Mouse (Mus musculus): ENCODE measurements around the gene Hoxa2.

Gene Hoxa2

DNA sequence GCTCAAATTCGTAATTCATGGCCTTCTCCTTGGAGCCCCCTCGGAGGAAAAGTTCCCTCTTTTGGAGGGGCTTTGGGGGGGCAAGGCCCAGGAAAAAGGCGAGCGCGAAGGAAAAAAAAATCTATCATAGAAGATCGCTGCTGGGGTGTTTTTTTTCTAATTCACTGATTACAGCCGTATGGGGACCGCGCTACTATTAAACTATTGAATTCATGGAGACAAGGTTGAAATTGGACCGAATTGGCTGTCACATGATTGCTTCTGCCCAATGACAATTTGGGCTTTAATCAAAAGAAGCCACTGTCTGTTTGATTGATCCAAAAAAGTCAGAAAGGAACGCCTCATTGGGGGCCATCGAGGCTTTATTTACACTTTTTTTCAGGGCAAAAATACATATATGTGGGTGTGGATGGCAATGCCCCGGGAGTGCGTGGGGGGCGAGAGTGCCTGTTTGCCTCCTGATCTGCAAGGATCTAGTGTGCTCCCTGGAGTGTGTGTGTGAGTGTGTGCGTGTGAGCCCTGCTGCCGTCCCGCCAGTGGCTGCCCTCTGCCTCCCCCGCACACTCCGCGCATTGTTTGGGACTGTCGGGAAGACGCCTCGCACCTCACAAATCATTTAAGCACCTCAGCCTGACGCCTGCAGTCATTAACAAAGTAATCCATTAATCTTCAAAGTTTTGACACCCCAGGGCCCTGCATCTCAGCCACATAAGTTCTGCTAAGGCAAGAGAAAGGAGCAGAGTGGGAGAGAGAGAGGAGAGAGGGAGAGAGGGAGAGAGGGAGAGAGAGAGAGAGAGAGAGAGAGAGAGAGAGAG lies at the start of gene Hoxa2:
Gene Hoxa2 (minus strand): TSS at position 206 of the 815 bp plus-strand sequence.
- in situ Hi-C loops (cut with MseI, MboI): no loop called here

DNA sequence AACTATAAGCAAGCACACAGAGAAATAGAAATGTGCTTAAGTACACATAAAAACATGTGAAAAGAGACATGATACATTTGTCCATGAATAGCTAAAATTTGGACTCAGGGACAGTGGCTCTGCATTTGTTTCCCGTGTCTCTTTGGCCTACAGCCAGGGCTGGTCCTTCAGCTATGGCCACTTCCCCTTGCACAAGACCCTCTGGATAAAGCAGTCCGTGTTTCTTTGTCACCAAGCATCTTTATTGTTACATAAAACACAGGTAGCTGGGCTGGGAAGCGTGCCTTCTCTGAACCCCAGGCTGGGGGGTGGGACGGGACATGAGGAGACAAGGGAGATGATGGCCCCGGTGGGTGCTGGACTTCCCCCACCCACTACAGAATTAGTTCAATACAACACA lies 49.6 kb upstream of the Hoxa2 start:
- in situ Hi-C loops (cut with MseI, MboI): loop anchor here in 1 of 2 experiments (25.0 kb wide), 1 partner anchor 602 kb away; no protein-coding TSS in a partner anchor

DNA sequence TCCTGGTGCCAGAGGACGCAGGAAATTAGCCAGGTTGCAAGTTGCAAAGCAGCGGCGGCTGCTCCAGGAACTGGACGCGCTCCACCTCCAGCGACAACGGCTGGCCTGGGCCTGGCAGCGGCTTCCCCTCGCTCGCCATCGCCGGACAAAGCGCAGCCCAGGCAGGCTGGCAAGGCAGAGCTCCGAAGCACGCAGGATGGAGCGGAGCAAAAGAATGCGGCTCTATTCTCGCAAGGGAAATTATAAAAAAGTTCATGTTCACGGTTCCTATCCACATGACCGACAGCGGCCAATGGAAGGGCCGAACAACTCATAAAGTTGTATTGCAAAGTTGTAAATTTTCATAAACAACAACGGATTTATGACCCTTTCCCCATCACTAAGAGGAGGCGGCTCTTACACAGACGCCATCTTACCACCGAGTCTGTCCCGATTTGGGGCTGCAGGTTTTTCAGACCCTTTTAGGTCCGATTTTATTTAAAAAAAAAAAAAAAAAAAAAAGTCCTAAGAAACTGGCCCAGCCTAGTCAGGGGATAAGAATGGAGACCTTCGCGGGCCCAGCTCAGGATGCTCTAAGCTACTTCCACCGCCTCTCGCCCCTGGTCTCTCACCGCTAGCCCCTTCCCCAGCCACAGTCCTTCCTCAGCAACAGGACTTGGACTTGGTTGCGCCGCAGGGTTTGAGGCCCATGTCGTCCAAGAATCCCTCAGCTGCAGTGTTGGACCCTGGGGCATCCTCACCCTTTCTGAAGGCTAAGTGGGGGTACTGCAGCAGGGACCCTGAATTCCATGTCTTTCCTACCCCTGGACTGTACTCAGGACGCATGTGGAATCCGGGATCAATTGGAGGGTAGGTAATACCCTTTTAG lies 48.7 kb upstream of the Hoxa2 start, which contains the start of the genes Hoxa3 and Gm28308:
Gene Hoxa3 (minus strand): TSS at position 218 of the 868 bp plus-strand sequence.
Gene Gm28308 (minus strand): TSS at position 221 of the 868 bp plus-strand sequence.
- in situ Hi-C loops (cut with MseI, MboI): loop anchor here in 1 of 2 experiments (25.0 kb wide), 1 partner anchor 601 kb away; no protein-coding TSS in a partner anchor

DNA sequence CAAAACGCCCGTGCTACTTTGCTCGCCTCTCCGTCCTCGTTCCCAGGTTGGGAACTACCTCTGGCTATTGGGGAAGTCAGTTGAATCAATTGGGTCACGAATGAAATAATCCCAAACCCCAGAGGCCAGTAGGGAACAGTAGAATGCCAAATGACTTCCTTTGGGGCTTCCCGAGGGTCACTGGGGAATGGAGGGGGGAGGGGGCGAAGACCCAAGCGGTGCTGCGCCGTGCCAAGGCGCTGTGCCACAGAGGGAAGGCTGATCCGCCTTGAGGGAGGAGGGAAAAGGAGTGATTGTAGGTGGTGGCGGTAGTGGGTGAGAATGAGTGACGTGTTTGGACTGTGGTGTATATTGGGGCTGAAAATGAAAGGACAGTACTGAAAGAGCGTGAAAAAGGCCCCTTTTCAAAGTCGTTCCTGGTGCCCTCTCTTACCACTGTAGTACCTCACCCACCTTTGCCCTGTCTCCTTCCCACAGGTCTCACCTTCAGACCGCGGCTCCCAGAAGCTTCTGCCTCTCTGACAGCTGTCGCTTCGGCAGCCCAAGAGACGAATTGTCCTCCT lies 48.0 kb upstream of the Hoxa2 start:
- in situ Hi-C loops (cut with MseI, MboI): loop anchor here in 1 of 2 experiments (25.0 kb wide), 1 partner anchor 600 kb away; no protein-coding TSS in a partner anchor

DNA sequence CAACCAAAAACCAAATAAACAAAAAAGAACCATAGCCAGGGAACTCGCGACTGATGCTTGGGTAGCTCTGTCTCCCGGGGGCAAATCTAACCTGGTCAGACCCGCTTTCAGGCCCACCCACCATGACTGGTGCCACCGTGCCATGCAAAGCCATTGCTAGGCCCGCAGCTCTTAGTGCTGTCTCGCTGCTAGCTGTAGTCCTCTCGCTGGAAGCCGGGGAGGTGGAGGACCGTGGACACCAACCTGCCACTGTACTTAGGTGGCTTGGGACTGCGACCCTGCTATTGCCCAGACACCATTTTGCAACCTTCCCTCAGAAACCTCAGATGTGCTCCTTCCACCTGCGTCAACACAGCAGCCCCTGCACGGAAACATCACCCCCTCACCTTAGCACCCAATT lies 47.3 kb upstream of the Hoxa2 start:
- in situ Hi-C loops (cut with MseI, MboI): loop anchor here in 1 of 2 experiments (25.0 kb wide), 1 partner anchor 600 kb away; no protein-coding TSS in a partner anchor

DNA sequence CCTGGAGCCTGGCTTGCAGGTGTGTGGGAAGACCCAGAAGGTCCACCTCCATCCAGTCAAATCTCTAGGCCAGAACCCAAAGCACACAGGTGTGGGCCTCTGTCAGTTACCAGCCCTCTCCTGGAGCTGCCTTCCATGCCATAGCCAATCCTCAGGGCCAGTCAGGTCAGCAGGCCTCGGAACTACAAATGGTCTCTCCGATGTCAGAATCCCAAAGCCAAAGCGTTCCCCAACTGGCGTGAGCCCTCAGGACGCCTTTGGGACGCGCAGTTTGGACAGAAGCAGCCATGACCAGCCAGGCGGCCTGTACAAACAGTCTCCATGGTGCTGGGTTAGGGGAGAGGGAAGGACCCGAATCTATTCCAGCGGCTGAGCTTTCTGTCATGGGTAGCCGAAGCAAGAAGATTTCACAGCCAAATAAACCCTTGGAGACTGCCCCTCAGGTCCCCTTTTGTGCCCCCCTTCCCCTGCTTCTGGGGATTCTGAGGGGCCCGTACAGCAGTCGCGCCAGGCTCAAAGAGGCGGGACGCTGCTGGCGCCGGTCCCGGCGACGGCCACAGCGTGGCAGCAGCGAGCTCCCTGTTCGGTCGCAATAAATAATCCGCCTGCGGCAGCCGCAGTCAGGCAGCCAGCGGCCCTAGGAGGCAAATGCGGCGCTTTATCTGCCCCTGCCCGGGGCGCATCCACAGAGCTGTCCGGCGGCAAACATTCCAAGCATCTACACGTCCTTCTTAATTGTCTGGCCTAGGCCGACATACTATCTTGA lies 46.7 kb upstream of the Hoxa2 start:
- in situ Hi-C loops (cut with MseI, MboI): loop anchor here in 1 of 2 experiments (25.0 kb wide), 1 partner anchor 599 kb away; no protein-coding TSS in a partner anchor

DNA sequence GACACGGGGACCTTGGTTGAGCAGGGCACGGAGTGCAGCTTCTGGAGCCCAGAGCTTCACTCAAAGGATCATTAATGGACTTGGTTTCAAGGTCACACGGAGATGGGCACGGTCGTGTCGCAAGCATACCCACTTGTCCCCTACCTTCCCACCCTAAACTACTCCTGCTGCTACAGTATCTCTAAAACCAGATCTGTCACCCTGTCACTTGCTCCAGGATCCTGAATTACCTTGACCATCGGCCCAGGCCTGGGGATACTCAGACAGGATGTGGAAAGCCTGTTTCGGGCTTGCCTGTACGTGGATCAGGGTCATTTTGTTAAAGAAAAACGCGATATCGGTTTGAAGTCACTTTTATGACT lies 45.0 kb upstream of the Hoxa2 start:
- in situ Hi-C loops (cut with MseI, MboI): loop anchor here (10.0 to 25.0 kb wide), 3 partner anchors 205 to 597 kb away; no protein-coding TSS in a partner anchor

DNA sequence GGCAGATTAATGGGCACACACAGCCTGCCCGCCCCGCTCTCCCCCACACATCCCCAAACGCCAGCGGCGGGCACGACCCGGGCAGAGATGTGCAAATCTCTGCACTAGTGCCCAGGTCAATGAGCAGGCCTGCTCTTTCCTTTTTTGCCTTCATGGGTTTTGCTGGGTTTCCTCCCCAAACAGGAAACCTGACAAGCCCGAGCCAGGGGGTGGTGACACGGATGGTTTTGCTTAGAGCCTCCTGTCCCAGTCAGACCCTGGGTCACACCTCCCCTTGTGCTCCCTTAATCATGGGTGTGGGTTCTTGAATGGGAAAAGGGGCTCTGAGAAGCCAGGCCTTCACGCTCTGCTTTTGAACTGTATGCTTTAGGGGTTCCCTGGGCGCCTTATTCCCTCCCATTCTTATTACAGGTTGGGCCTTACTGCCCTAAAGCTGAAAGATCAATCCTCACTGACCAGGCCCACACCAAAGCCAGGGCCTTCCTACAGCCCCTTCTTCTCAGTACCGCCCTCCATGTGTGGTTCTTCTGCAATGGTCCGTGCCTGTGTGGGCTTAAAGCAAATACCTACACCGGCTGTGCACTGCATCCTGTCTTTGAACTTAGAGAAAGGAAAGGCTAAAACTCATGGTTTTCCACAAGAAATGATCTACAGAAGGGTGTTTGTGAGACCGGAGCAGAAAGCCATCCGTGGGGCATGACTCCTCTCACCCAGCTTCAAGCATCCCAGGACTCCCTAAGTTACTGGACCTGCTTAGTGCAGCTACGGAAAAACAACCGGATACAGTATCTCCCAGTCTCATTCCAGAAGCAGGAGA lies 44.4 kb upstream of the Hoxa2 start:
- in situ Hi-C loops (cut with MseI, MboI): loop anchor here (10.0 to 25.0 kb wide), 3 partner anchors 204 to 597 kb away; no protein-coding TSS in a partner anchor

DNA sequence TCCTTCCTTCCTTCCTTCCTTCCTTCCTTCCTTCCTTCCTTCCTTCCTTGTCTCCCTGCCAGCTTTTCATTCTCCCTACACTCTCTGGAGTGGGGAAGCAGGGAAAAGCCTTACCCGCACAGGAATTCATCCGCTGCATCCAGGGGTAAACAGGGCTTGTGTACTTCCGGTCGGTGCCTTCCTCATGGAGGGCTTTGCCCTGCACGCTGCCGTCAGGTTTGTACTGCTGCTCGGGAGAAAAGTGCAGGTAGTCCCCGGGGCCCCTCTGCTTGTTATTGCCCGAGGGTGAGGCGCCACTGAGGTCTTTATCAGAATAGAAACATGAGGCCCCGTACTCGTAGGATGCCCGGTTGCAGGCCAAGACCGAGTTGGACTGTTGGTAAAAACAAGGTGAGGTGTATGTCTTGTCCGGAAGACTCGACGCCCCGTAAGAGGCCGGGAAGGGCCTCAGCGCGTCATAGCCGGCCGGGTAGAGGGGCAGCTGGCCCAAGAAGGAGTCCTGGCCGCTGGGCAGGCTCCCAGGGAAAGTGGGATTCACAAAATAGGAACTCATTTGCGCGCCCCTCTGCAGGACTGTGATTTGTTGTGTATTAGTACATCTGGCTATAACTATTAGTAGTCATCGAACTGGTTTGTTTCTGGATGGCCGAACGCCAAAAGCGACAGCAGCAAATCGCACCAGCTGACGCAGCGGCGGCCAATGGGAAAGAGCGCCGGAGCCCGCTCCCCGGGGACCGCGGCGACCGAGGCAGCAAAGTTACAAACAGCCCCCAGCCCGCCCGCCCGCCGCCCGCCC lies 43.6 kb upstream of the Hoxa2 start, which contains the start of gene Hoxa6:
Gene Hoxa6 (minus strand): TSS at position 651 of the 796 bp plus-strand sequence.
- in situ Hi-C loops (cut with MseI, MboI): loop anchor here (10.0 to 25.0 kb wide), 3 partner anchors 203 to 596 kb away; no protein-coding TSS in a partner anchor

DNA sequence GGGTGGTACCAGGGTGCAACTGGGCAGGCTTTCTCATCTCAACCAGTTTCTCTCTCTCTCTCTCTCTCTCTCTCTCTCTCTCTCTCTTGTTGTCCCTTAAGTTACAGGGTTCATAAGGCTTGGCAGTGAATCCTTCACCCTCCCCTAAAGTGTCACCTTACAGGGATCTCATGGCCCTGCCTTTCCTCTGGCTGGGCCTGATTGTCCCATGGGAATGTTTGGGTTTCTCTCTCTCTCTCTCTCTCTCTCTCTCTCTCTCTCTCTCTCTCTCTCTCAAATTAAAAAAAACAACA lies 43.0 kb upstream of the Hoxa2 start:
- in situ Hi-C loops (cut with MseI, MboI): loop anchor here (10.0 to 25.0 kb wide), 3 partner anchors 203 to 595 kb away; no protein-coding TSS in a partner anchor

DNA sequence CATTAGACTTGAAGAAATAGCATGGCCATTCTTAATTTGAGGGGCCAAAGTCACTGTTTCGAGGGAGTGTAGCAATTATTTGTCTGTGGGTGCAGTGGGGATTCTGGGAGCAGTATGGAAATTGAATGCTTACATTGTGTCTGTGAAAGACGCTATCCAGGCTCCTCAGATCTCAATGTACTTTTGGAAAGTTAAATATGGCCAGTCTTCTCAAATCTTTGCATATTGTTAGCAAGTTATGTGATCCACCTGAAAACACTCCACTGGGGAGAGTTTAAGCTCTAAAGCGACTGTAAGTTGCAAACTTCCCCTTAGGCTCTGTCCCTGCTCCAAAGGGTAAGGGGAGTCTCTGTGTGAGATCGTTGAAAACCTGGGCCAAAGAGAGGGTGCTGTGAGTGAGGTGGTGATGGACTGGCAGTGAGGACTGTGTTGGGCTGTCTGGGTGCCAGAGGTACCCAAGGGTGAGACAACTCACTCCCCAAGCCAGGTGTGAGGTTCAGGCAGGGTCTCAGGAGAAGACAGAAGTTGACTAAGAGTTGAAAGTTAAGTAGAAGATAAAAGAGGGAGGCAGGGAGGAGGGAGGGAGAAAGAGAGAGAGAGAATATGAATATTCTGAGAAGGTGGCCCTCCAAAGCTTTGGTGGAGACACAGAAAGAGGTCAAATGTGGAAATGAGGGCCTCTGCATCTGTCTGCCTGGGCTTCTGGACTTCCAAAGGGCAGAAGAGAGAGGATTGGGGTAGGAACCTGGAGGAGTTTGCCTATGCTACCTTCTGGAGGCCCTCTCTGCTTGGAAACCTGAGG lies 42.5 kb upstream of the Hoxa2 start:
- in situ Hi-C loops (cut with MseI, MboI): loop anchor here (10.0 to 25.0 kb wide), 3 partner anchors 202 to 595 kb away; no protein-coding TSS in a partner anchor

DNA sequence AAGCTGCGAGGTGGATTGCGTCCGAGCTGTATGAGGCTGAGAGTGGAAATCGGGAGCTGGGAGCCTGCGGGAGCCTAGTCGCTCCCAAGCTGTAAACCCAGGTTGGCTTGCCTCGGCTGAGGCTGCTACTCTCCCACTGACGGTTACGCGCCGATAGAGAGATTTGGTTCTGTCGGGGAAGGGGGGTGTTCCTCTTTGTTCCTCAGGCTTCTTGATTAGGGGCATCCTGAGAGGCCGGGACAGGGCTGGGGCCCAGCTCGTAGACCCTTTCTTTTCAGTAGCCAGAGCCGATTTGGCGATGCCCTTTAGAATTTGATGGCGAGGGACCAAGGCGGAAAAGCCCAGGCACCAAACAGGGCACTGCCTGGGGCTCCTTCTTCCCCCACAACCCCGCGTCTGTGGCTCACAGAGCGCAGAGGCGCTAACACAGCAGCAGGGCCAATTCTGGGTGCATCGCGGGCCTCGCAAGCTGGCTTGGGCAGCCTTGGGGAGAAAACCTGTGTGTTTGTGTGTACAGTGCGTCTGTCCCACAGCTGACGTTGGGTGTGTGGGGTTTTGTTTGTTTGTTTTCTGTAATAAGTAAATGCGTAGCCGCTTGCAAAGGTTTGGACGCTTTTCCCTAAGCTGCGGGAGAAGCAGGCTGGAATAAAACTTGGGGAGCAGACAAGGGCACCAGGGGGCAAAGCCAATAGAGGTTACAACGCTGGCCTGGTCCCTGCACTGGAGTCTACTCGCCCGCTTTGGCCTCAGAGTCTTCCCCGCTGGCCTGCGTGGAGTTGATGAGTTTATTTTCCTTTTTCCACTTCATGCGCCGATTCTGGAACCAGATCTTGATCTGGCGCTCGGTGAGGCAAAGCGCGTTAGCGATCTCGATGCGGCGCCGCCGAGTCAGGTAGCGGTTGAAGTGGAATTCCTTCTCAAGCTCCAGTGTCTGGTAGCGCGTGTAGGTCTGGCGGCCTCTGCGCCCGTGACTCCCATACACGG lies 41.3 kb upstream of the Hoxa2 start:
- in situ Hi-C loops (cut with MseI, MboI): loop anchor here (10.0 to 25.0 kb wide), 3 partner anchors 201 to 594 kb away; no protein-coding TSS in a partner anchor

DNA sequence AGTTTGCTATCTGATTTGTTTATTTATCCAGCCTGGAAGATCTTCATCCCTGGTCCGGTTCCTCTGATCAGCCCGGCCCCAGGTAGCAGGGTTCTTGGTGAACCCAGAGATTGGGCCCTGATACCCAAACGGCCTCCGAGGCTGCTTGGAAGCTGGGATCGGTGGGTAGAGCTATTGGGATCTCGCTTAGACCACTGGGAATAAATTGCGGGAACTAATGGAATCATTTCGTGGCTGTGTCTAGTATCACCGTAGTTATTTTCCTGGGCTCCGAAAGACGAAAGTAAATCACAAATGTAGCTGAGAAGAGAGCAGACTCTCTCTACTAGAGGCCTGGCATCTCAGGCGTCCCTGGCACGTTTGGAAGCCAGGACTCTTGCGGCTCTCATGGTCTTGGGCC lies 40.6 kb upstream of the Hoxa2 start:
- in situ Hi-C loops (cut with MseI, MboI): loop anchor here (10.0 to 25.0 kb wide), 3 partner anchors 200 to 593 kb away; no protein-coding TSS in a partner anchor

DNA sequence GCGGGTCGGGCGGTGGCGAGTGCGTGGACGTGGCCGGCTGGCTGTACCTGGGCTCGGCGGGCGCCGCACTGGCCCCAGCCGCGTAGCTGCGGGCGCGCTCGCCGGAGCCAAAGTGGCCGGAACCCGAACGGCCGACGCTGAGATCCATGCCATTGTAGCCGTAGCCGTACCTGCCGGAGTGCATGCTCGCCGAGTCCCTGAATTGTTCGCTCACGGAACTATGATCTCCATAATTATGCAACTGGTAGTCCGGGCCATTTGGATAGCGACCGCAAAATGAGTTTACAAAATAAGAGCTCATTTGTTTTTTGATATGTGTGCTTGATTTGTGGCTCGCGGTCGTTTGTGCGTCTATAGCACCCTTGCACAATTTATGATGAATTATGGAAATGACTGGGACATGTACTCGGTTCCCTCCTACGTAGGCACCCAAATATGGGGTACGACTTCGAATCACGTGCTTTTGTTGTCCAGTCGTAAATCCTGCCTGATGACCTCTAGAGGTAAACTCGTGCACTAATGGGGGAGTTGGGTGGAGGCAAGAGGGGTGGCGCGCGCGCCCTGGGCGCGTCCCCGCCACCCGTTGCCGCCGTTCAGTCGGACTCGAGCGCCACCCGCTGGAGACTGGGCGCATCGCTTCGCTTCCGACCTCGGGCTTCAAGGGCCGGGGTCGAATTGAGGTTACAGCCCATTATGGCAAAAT lies 39.6 kb upstream of the Hoxa2 start, which contains the start of gene Hoxa5:
Gene Hoxa5 (minus strand): TSS at position 538 of the 703 bp plus-strand sequence.
- in situ Hi-C loops (cut with MseI, MboI): loop anchor here (10.0 to 25.0 kb wide), 3 partner anchors 199 to 592 kb away; no protein-coding TSS in a partner anchor

DNA sequence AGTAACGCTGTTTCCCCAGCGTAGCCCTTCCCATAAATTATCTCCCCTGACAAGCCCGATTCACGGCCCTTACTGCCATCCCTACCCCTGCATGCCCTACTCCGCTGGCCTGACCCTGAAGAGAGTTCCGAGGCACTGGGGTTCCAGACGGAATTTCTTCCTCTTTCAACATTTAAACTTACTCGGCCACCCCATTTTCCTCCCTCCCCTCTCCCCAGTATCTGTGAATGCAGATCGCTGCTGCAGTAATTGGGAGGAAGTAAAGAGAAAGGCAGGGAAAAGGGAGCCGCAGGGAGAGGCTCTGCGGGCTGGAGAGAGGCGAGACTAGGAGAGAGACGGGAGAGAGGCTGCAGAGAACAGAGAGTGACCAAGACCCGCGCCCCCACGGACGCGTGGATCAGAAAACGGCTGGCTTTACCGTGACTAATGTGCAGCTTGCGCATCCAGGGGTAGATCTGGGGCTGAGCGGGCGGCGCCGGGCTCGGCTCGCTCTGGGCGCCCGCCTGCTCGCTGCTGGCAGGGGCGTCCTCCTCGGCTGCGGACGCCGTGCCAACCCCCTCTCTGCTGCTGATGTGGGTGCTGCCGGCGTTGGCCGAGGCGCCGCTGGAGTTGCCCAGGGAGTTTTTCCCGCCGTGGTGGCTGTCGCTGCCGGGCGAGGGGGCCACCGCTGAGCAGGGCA lies 38.9 kb upstream of the Hoxa2 start:
- in situ Hi-C loops (cut with MseI, MboI): loop anchor here (10.0 to 25.0 kb wide), 3 partner anchors 199 to 591 kb away; no protein-coding TSS in a partner anchor

All from mouse trophoblast stem cell (cell line).